Mouse (Mus musculus): ENCODE measurements around the gene Hils1.

Gene Hils1

GRCm38 (mm10) chr11:94973313-94973712 is 5.9 kb downstream of the Hils1 start:
- no peak for TF ChIP-seq GATA4 (IDR thresholded peaks at IDR 0.05; ENCODE audit: insufficient replicate concordance, low read length)

- no peak for TF ChIP-seq GATA4 (IDR thresholded peaks at IDR 0.05; ENCODE audit: insufficient replicate concordance, low read length)
Observed at GRCm38 (mm10) chr11:94974951-94975350, 7.6 kb downstream of the Hils1 start.

- no peak for TF ChIP-seq GATA4 (IDR thresholded peaks at IDR 0.05; ENCODE audit: insufficient replicate concordance, low read length)
Observed at GRCm38 (mm10) chr11:94976199-94976598, 8.8 kb downstream of the Hils1 start, which contains the start of gene Sgca. Sgca (minus strand) TSS chr11:94976327.

- TF ChIP-seq GATA4 (IDR thresholded peaks at IDR 0.05; ENCODE audit: insufficient replicate concordance, low read length) = no peak
Observed at GRCm38 (mm10) chr11:94978178-94978915, 11.0 kb downstream of the Hils1 start.

- TF ChIP-seq GATA4 (IDR thresholded peaks at IDR 0.05; ENCODE audit: insufficient replicate concordance, low read length) = peak; percentile 46; the same call in 1 of the 2 replicates
Observed at GRCm38 (mm10) chr11:94978947-94979346, 11.6 kb downstream of the Hils1 start.

GRCm38 (mm10) chr11:94979462-94980179 is 12.2 kb downstream of the Hils1 start:
- TF ChIP-seq GATA4 (IDR thresholded peaks at IDR 0.05; ENCODE audit: insufficient replicate concordance, low read length) = no peak

- TF ChIP-seq GATA4 (IDR thresholded peaks at IDR 0.05; ENCODE audit: insufficient replicate concordance, low read length) = no peak
Observed at GRCm38 (mm10) chr11:94985140-94985539, 17.7 kb downstream of the Hils1 start.

GRCm38 (mm10) chr11:94985822-94986221 is 18.4 kb downstream of the Hils1 start:
- TF ChIP-seq GATA4 (IDR thresholded peaks at IDR 0.05; ENCODE audit: insufficient replicate concordance, low read length) = no peak

GRCm38 (mm10) chr11:94986435-94986834 is 19.0 kb downstream of the Hils1 start:
- TF ChIP-seq GATA4 (IDR thresholded peaks at IDR 0.05; ENCODE audit: insufficient replicate concordance, low read length) = no peak

- no peak for TF ChIP-seq GATA4 (IDR thresholded peaks at IDR 0.05; ENCODE audit: insufficient replicate concordance, low read length)
Observed at GRCm38 (mm10) chr11:94987341-94987740, 19.9 kb downstream of the Hils1 start.

GRCm38 (mm10) chr11:94987851-94988250 is 20.5 kb downstream of the Hils1 start:
- no peak for TF ChIP-seq GATA4 (IDR thresholded peaks at IDR 0.05; ENCODE audit: insufficient replicate concordance, low read length)

- no peak for TF ChIP-seq GATA4 (IDR thresholded peaks at IDR 0.05; ENCODE audit: insufficient replicate concordance, low read length)
Observed at GRCm38 (mm10) chr11:94988780-94989561, 21.6 kb downstream of the Hils1 start.

- TF ChIP-seq GATA4 (IDR thresholded peaks at IDR 0.05; ENCODE audit: insufficient replicate concordance, low read length) = peak; percentile 13; the same call in 1 of the 2 replicates
Observed at GRCm38 (mm10) chr11:94989562-94990017, 22.2 kb downstream of the Hils1 start.

- TF ChIP-seq GATA4 (IDR thresholded peaks at IDR 0.05; ENCODE audit: insufficient replicate concordance, low read length) = no peak
Observed at GRCm38 (mm10) chr11:94990102-94990748, 22.8 kb downstream of the Hils1 start.
